Mouse (Mus musculus) thymus, postnatal 0 days (tissue): ENCODE data around the gene Hist1h2bk. TPM values are rescaled to one million over a fixed set of nuclear protein-coding genes. Genes with fewer than 3 reads are reported as not detected.

Experiments used
- DNase-seq: peaks from one replicate; pipeline ENCODE4 v3.0.0-alpha.2; 2015; ENCODE audit warnings: low spot score
- polyA plus RNA-seq: library from polyadenylated mRNA; unstranded; fragments of >200 nt; fragmentation: Nextera tagmentation; extraction: Ambion mirVana; gene quantifications from 2 replicates; pipeline ENCODE4 v1.2.1, GENCODE M21; 2015

Gene Hist1h2bk
- polyA plus RNA-seq = 25.8 and 33.9 TPM in 2 replicates

GRCm38 (mm10) chr13:22035267-22036148, at the start of gene Hist1h2bk, which contains the start of gene Hist1h2ah:
TSS of gene Hist1h2bk (plus strand) at chr13:22035870.
TSS of gene Hist1h2ah (minus strand) at chr13:22035568.
- peak; percentile 95 for DNase-seq

GRCm38 (mm10) chr13:21992550-21992949, 43.1 kb upstream of the Hist1h2bk start:
- DNase-seq = no peak

GRCm38 (mm10) chr13:21993957-21994738, 41.5 kb upstream of the Hist1h2bk start:
- peak; percentile 53 for DNase-seq

- no peak for DNase-seq
These were observed 40.8 kb upstream of the Hist1h2bk start for GRCm38 (mm10) chr13:21994896-21995295.

- DNase-seq = no peak
These were observed 40.2 kb upstream of the Hist1h2bk start for GRCm38 (mm10) chr13:21995331-21995914.

- DNase-seq = no peak
These were observed 39.4 kb upstream of the Hist1h2bk start for GRCm38 (mm10) chr13:21996101-21996839.

GRCm38 (mm10) chr13:21996840-21997185, 38.9 kb upstream of the Hist1h2bk start:
- no peak for DNase-seq

GRCm38 (mm10) chr13:21997201-21997820, 38.4 kb upstream of the Hist1h2bk start:
- no peak for DNase-seq

- DNase-seq = no peak
These were observed 37.8 kb upstream of the Hist1h2bk start for GRCm38 (mm10) chr13:21997821-21998220.

GRCm38 (mm10) chr13:21998412-21998811, 37.3 kb upstream of the Hist1h2bk start:
- no peak for DNase-seq

GRCm38 (mm10) chr13:21999147-21999546, 36.5 kb upstream of the Hist1h2bk start:
- DNase-seq = no peak

- no peak for DNase-seq
These were observed 34.3 kb upstream of the Hist1h2bk start for GRCm38 (mm10) chr13:22001346-22001745.

GRCm38 (mm10) chr13:22001823-22002222, 33.8 kb upstream of the Hist1h2bk start:
- DNase-seq = peak; percentile 57

GRCm38 (mm10) chr13:22005605-22006333, 29.9 kb upstream of the Hist1h2bk start:
- peak; percentile 56 for DNase-seq

- DNase-seq = peak; percentile 55
These were observed 29.1 kb upstream of the Hist1h2bk start for GRCm38 (mm10) chr13:22006334-22007120.

GRCm38 (mm10) chr13:22007121-22007510, 28.6 kb upstream of the Hist1h2bk start:
- peak; percentile 1 for DNase-seq

- no peak for DNase-seq
These were observed 27.8 kb upstream of the Hist1h2bk start for GRCm38 (mm10) chr13:22007872-22008271.

GRCm38 (mm10) chr13:22008707-22009106, 27.0 kb upstream of the Hist1h2bk start:
- DNase-seq = no peak

- DNase-seq = no peak
These were observed 26.0 kb upstream of the Hist1h2bk start, which contains the start of gene Prss16 for GRCm38 (mm10) chr13:22009642-22010041. TSS of gene Prss16 (minus strand) at chr13:22009742.
